Mouse (Mus musculus) C2C12 (cell line): ENCODE results near the gene Rsrc2. TPM values are rescaled to one million over a fixed set of nuclear protein-coding genes. Genes with fewer than 3 reads are reported as not detected.

Source experiments
- H3K27me3 ChIP-seq: one replicate; pipeline ENCODE4 v1.6.1; 2011; ENCODE audit not compliant: control insufficient read depth, insufficient read depth, insufficient read length
- H3K36me3 ChIP-seq: one replicate; pipeline ENCODE4 v1.6.1; 2011; ENCODE audit not compliant: control insufficient read depth, insufficient read depth
- H3K4me3 ChIP-seq: one replicate; pipeline ENCODE4 v1.5.1; 2011; ENCODE audit warnings: mild to moderate bottlenecking, control low read depth; ENCODE audit not compliant: poor library complexity, insufficient read depth, severe bottlenecking
- H3K79me2 ChIP-seq: one replicate; pipeline ENCODE4 v1.6.1; 2011; ENCODE audit not compliant: control insufficient read depth, insufficient read depth
- H3K79me3 ChIP-seq: one replicate; pipeline ENCODE4 v1.6.1; 2011; ENCODE audit warnings: low read depth, control low read depth
- H3ac ChIP-seq: one replicate; pipeline ENCODE3; 2011; ENCODE audit warnings: low read depth; ENCODE audit not compliant: control insufficient read depth, insufficient read length
- CEBPB ChIP-seq: IDR thresholded peaks from one replicate; pipeline ENCODE4 v1.6.1; 2011; ENCODE audit warnings: low read depth, mild to moderate bottlenecking, control low read depth, moderate library complexity
- CTCF ChIP-seq: IDR thresholded peaks from one replicate; pipeline ENCODE4 v1.5.1; 2011; ENCODE audit not compliant: control insufficient read depth, insufficient read depth, insufficient read length
- FOSL1 ChIP-seq: IDR thresholded peaks from one replicate; pipeline ENCODE4 v1.8.0; 2011; ENCODE audit warnings: mild to moderate bottlenecking, low read length; ENCODE audit not compliant: poor library complexity, insufficient read depth, severe bottlenecking
- MAX ChIP-seq: IDR thresholded peaks from one replicate; pipeline ENCODE4 v1.6.1; 2011; ENCODE audit warnings: mild to moderate bottlenecking, control low read depth
- MYOD1 ChIP-seq: IDR thresholded peaks from one replicate; pipeline ENCODE4 v1.6.1; 2011; ENCODE audit warnings: low read depth; ENCODE audit not compliant: control insufficient read depth, insufficient read length
- MYOG ChIP-seq: IDR thresholded peaks from one replicate; pipeline ENCODE4 v1.6.1; 2011; ENCODE audit not compliant: control insufficient read depth, insufficient read length; ENCODE audit errors: extremely low read depth
- USF1 ChIP-seq: IDR thresholded peaks from one replicate; pipeline ENCODE4 v1.6.1; 2011; ENCODE audit warnings: low read depth, mild to moderate bottlenecking, control low read depth, moderate library complexity
- polyA plus RNA-seq: library from polyadenylated mRNA; unstranded; fragments of >200 nt; fragmentation: generic; extraction: Trizol; gene quantifications from one replicate; pipeline ENCODE4 v1.2.1, GENCODE M21; 2012; ENCODE audit warnings: missing spikeins

Gene Rsrc2
- polyA plus RNA-seq, 1 experiment: 16.4 TPM

GRCm38 (mm10) chr5:123699198-123699597, 50.0 kb downstream of the Rsrc2 start:
- H3ac ChIP-seq: no peak overlapping the region
- peaks cover 16% of the 10 kb centered on the region for H3K79me2 ChIP-seq
- H3K27me3 ChIP-seq: no peaks in the 10 kb centered on the region
- no peak for TF ChIP-seq MYOD1
- peak; percentile 55 for TF ChIP-seq CTCF
- H3K36me3 ChIP-seq: peaks cover 60% of the 10 kb centered on the region
- H3K79me3 ChIP-seq: peaks cover 5% of the 10 kb centered on the region
- H3K4me3 ChIP-seq: no peak overlapping the region

- H3K36me3 ChIP-seq: peaks cover 38% of the 10 kb centered on the region
- no peak overlapping the region for H3K4me3 ChIP-seq
- H3ac ChIP-seq: no peak overlapping the region
- H3K27me3 ChIP-seq: no peaks in the 10 kb centered on the region
- H3K79me2 ChIP-seq: peaks cover 16% of the 10 kb centered on the region
- H3K79me3 ChIP-seq: peaks cover 4% of the 10 kb centered on the region
- TF ChIP-seq CEBPB: no peak
- no peak for TF ChIP-seq MYOG
- TF ChIP-seq CTCF: no peak
- TF ChIP-seq USF1: no peak
- no peak for TF ChIP-seq MYOD1
- TF ChIP-seq FOSL1: no peak
These were observed 52.3 kb downstream of the Rsrc2 start for GRCm38 (mm10) chr5:123696961-123697360.

- peaks cover 16% of the 10 kb centered on the region for H3K79me2 ChIP-seq
- H3K4me3 ChIP-seq: no peak overlapping the region
- peaks cover 4% of the 10 kb centered on the region for H3K79me3 ChIP-seq
- TF ChIP-seq CEBPB (peak; percentile 83), USF1 (no peak), CTCF (no peak), MAX (no peak)
- H3K36me3 ChIP-seq: peaks cover 32% of the 10 kb centered on the region
- no peak overlapping the region for H3ac ChIP-seq
- H3K27me3 ChIP-seq: no peaks in the 10 kb centered on the region
These were observed 53.0 kb downstream of the Rsrc2 start for GRCm38 (mm10) chr5:123696244-123696643.

- H3K79me2 ChIP-seq: peaks cover 10% of the 10 kb centered on the region
- peaks cover 16% of the 10 kb centered on the region for H3K36me3 ChIP-seq
- no peaks in the 10 kb centered on the region for H3K27me3 ChIP-seq
- no peak overlapping the region for H3ac ChIP-seq
- TF ChIP-seq CEBPB (no peak), MYOD1 (no peak), MAX (no peak), MYOG (no peak)
- H3K79me3 ChIP-seq: peaks cover 4% of the 10 kb centered on the region
- H3K4me3 ChIP-seq: no peak overlapping the region
These were observed 54.7 kb downstream of the Rsrc2 start for GRCm38 (mm10) chr5:123694468-123694867.

GRCm38 (mm10) chr5:123684221-123685144, 64.7 kb downstream of the Rsrc2 start, which contains the start of gene Clip1:
Gene Clip1 (minus strand): TSS chr5:123684618.
- TF ChIP-seq MAX: no peak
- no peak for TF ChIP-seq CEBPB
- TF ChIP-seq USF1: no peak
- TF ChIP-seq CTCF: no peak
- no peak for TF ChIP-seq FOSL1
- no peak for TF ChIP-seq MYOG
- TF ChIP-seq MYOD1: no peak

More at GRCm38 (mm10) chr5:123684221-123685144, 64.7 kb downstream of the Rsrc2 start, which contains the start of gene Clip1:
- peaks cover 32% of the 10 kb centered on the region for H3K79me2 ChIP-seq
- no peaks in the 10 kb centered on the region for H3K27me3 ChIP-seq
- H3K79me3 ChIP-seq: peaks cover 24% of the 10 kb centered on the region
- peak within 1 kb of the TSS; percentile 75 for H3K4me3 ChIP-seq
- H3K36me3 ChIP-seq: no peaks in the 10 kb centered on the region
- H3ac ChIP-seq: peak within 1 kb of the TSS; percentile 69
